Mouse (Mus musculus) spleen, adult 2 months (tissue): ENCODE measurements around the gene Ptchd1. TPM values are rescaled to one million over a fixed set of nuclear protein-coding genes. Genes with fewer than 3 reads are reported as not detected.

Source experiments
- DNase-seq, 2 experiments: peaks; one replicate each; pipeline versions ENCODE4 v3.0.0 to v3.0.0-alpha.2; 2012 to 2021; ENCODE audit warnings: low spot score in 2 of 2, low read depth in 1 of 2
- H3K27ac ChIP-seq: fragments of 200-500 bp; 2 replicates; pipeline ENCODE4 v1.5.1; 2012; ENCODE audit warnings: low read length, inconsistent platforms; ENCODE audit not compliant: insufficient read depth
- H3K27me3 ChIP-seq: fragments of 200-500 bp; 2 replicates; pipeline ENCODE4 v1.6.1; 2012; ENCODE audit warnings: mild to moderate bottlenecking, moderate library complexity, low read length, inconsistent platforms; ENCODE audit not compliant: control insufficient read depth, insufficient read depth
- H3K36me3 ChIP-seq: fragments of 200-500 bp; 2 replicates; pipeline ENCODE4 v1.6.1; 2012; ENCODE audit warnings: mild to moderate bottlenecking, low read length, inconsistent platforms; ENCODE audit not compliant: control insufficient read depth, insufficient read depth
- H3K4me1 ChIP-seq: fragments of 200-500 bp; 2 replicates; pipeline ENCODE4 v1.6.1; 2011; ENCODE audit warnings: inconsistent platforms; ENCODE audit not compliant: control insufficient read depth, insufficient read depth, insufficient read length
- H3K4me3 ChIP-seq: fragments of 200-500 bp; 2 replicates; pipeline ENCODE4 v1.5.1; 2011; ENCODE audit warnings: mild to moderate bottlenecking, inconsistent platforms; ENCODE audit not compliant: insufficient read depth, insufficient read length; ENCODE audit errors: extremely low read depth
- CTCF ChIP-seq: fragments of 200-500 bp; IDR thresholded peaks from 2 replicates; pipeline ENCODE4 v1.5.1; 2011; ENCODE audit warnings: mild to moderate bottlenecking, inconsistent platforms; ENCODE audit not compliant: insufficient read depth, insufficient read length, insufficient replicate concordance; ENCODE audit errors: extremely low read depth
- POLR2A ChIP-seq: fragments of 200-500 bp; IDR thresholded peaks from 2 replicates; pipeline ENCODE4 v1.6.1; 2011; ENCODE audit warnings: low read depth, low read length, inconsistent platforms
- WGBS: fragments of 180-500 bp; shearing (Covaris S2); methylation state at CpG from one replicate; pipeline ENCODE4 v1.1.7; 2018; 5-methylcytosine and 5-hydroxymethylcytosine counted together
- polyA plus RNA-seq: library from polyadenylated mRNA; depleted of rRNA; stranded (reverse); fragments of >200 nt; gene quantifications from 2 replicates; pipeline ENCODE4 v1.2.3, GENCODE M21; 2012

Gene Ptchd1
- polyA plus RNA-seq, 1 experiment = 0.56 TPM

DNA sequence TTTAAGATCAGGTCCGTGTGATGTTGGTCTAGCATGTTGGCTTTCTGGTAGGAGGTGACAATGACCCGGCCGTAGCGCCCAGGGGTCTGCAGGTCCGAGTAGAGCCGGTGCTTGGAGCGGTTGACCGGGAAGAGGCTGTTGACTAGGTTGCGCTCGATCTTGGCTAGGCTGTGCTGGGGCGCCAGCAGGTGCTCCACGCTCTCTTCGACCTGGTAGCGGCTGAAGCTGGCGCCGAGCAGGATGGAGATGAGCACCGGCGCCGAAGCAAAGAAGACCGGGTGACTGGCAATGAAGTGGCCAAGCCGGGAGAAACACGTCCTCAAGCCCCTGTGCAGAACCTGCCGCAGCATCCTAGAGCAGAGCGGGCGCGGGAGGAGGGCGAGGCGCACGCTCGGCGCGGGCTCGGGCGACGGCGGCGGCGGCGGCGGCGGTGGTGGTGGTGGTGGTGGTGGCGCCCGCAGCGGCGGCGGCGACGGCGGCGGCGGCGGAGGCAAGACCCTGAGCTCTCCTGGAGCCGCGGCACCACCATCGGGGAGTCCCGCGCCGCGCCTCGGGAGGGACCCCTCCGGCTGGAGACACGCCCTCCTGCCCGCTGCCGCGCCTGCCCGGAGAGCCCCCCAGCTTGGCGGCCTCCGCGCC, 534 bp downstream of the Ptchd1 start:
- DNase-seq = no peak
- H3K27ac ChIP-seq = no peak overlapping the region
- no peaks in the 10 kb centered on the region for H3K36me3 ChIP-seq
- H3K4me1 ChIP-seq = no peaks in the 10 kb centered on the region
- peaks cover 3% of the 10 kb centered on the region; the same call in 1 of the 2 replicates for H3K27me3 ChIP-seq
- WGBS = 46% methylated on average over 59 of the region's 69 CpGs
- TF ChIP-seq POLR2A = no peak
- TF ChIP-seq CTCF = no peak
- peak overlapping the region; percentile 14; the same call in 1 of the 2 replicates for H3K4me3 ChIP-seq

DNA sequence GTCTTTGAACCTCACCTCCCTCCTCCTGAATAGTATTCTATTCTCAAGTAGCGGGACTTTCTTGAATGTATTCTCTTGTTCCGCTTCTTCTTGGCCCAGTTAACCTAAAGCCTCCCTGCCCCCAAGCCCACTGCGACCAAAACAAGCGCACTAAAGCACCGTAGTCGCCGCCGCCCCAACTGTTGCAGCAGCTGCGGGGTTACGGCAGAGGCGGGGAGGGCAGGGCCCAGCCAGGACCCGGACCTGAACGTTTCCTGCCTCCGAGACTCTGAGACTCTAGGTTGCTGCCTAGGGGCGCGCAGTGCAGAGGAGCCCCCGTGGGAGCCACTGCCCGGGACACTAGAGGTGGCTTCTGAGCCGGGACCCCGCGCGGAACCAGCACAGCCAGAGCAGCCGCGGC, 1.1 kb downstream of the Ptchd1 start:
- no peaks in the 10 kb centered on the region for H3K36me3 ChIP-seq
- H3K4me3 ChIP-seq = peak overlapping the region; percentile 14; the same call in 1 of the 2 replicates
- H3K27me3 ChIP-seq = peaks cover 3% of the 10 kb centered on the region; the same call in 1 of the 2 replicates
- TF ChIP-seq CTCF (no peak), POLR2A (no peak)
- WGBS = 29% methylated on average over 24 of the region's 24 CpGs
- no peaks in the 10 kb centered on the region for H3K4me1 ChIP-seq
- no peak for DNase-seq
- H3K27ac ChIP-seq = no peak overlapping the region

DNA sequence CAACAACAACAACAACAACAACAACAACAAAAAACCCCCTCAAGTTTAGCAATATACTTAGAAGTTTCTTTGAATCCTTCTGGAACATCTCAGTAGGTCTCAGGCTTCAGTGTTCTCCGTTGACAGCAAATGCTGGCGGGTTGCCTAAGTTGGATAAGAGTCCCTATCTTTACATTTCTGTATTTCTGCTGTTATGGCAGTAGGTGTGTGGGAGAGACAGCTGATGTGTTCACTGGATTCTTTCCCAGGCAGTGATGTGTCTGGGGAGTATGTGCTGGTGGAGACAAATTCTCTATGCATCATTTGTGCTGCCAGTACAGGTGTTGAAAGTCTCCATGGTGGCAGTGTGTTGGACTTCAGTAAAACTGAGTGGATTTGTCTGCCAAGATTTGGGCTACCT, 22.4 kb downstream of the Ptchd1 start:
- DNase-seq = no peak
- H3K27ac ChIP-seq = no peak overlapping the region
- H3K27me3 ChIP-seq = no peaks in the 10 kb centered on the region
- no peaks in the 10 kb centered on the region for H3K4me1 ChIP-seq
- H3K4me3 ChIP-seq = no peak overlapping the region
- no peaks in the 10 kb centered on the region for H3K36me3 ChIP-seq
- 85% methylated on average over 2 of the region's 2 CpGs for WGBS
- TF ChIP-seq CTCF (no peak), POLR2A (no peak)

DNA sequence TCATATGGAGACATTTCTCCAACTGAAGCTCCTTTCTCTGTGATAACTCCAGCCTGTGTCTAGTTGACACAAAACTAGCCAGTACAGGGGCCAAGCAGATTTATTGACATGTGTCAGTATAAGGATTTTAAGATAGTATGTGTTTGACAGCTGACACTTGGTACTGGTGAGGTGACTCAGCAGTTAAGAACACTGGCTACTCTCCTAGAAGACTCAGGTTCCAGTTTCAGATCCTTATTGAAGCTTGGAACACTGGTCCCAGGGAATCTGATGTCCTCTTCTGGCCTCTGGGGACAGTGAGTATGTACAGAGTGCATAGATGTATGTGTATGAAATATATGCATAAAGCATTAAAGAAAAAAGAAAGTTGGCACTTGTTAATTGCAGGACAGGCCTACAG, 27.2 kb downstream of the Ptchd1 start:
- Histone ChIP-seq H3K36me3 (no peaks in the 10 kb centered on the region), H3K27ac (no peak overlapping the region), H3K4me1 (no peaks in the 10 kb centered on the region), H3K4me3 (no peak overlapping the region), H3K27me3 (no peaks in the 10 kb centered on the region)
- no peak for TF ChIP-seq POLR2A
- TF ChIP-seq CTCF = no peak
- DNase-seq = no peak

DNA sequence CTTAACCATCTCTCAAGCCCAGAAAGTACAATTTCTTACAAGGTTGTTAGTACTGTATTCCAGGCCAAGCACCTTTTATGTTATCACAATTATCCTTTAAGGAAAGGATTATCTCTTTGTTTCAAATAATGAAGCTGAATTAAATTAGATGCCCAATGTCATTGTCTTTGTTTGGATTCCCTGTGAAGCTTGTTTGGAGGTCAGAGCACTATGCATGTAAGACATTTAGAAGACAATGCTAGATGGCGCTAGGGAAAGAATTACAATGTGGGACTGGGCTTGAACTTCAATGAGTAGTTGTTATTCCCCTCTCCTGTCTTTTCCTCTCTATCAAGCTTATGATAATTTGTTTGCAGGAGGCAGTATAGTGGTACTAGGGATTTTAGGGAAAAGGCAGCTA, 28.9 kb downstream of the Ptchd1 start:
- no peaks in the 10 kb centered on the region for H3K36me3 ChIP-seq
- H3K27me3 ChIP-seq = no peaks in the 10 kb centered on the region
- H3K27ac ChIP-seq = no peak overlapping the region
- no peak overlapping the region for H3K4me3 ChIP-seq
- no peak for DNase-seq
- TF ChIP-seq POLR2A (no peak), CTCF (no peak)
- WGBS = 72% methylated on average over 1 of the region's 1 CpGs
- no peaks in the 10 kb centered on the region for H3K4me1 ChIP-seq

DNA sequence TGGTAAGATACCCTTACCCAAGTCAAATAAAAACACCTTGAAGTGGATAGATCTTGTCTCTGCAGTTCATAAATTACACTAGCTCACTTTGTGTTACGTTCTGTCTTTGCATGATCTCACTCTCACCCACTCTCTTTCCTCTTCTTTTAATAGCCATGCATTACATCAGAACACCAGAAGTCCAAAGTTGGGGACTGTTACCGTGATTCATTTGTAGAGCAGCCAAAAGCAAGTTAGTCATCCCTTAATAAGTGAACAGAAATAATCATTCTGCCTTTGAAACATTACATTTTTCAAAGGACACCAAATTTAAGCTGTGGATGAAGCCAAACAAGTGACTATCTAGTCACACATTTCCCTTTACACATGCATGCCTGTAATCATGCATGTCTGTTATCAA, 31.1 kb downstream of the Ptchd1 start:
- Histone ChIP-seq H3K27me3 (no peaks in the 10 kb centered on the region), H3K4me1 (no peaks in the 10 kb centered on the region), H3K4me3 (no peak overlapping the region), H3K27ac (no peak overlapping the region), H3K36me3 (no peaks in the 10 kb centered on the region)
- DNase-seq = no peak
- 69% methylated on average over 2 of the region's 2 CpGs for WGBS
- no peak for TF ChIP-seq POLR2A
- TF ChIP-seq CTCF = no peak

DNA sequence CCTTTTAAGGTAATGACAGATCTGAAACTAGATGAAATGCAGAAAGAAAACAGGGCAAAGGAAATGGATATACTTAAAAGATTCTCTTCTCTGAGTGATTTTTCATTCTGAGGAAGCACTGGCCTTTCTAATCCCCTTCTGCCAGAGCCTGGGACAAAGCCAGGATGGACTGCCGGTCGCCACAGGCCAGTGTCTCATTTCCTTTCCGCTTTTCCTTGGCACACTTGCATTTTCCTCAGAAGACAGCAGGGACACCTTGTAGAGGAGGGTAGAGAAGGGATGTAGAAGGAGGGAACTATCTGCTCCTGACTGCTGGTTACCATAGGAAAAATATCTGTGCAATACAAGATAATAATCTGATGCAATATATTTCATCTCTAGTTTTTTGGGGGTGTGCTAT, 32.1 kb downstream of the Ptchd1 start:
- TF ChIP-seq CTCF (no peak), POLR2A (no peak)
- no peaks in the 10 kb centered on the region for H3K36me3 ChIP-seq
- no peaks in the 10 kb centered on the region for H3K4me1 ChIP-seq
- H3K4me3 ChIP-seq = no peak overlapping the region
- DNase-seq = no peak
- no peak overlapping the region for H3K27ac ChIP-seq
- H3K27me3 ChIP-seq = no peaks in the 10 kb centered on the region
- 78% methylated on average over 3 of the region's 3 CpGs for WGBS
